Comparison of ENCODE assay signal across 10 mouse cellular contexts in the genomic region with DNA sequence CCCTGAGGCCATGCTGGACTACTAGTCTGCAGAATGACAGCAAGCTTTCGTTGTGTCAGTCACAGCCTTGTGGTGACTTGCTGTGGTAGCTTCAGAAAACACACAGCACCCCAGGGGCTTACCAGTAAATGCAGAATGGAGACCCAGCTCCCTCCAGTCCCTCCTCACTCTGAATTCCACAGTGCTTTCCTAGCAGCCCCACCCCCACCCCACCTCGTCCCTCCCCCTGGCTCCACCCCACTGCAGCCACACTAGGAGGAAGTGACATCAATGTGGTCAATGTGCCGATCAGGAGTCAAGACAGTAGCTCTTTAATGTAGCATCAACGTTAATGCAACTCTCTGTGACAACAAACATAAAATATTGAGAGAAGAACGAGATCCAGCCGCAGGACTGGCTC. TPM values are rescaled to one million over a fixed set of nuclear protein-coding genes. Genes with fewer than 3 reads are reported as not detected.
DNase-seq lines count a peak whose midpoint lies in the region; ATAC-seq lines count a peak whose summit lies in the region.
"Had no signal": no experiment of that assay in that cellular context is flagged by ENCODE, and none has a peak within 500 bp of the region (broad histone marks: within the 10 kb centered on the region; RNA-seq: fewer than 3 reads in every experiment).

No protein-coding gene starts in this region.

- H3K9ac ChIP-seq in kidney, embryonic 15.5 days, result no peak overlapping the region
- H3K9ac ChIP-seq in limb, embryonic 13.5 days, result no peak overlapping the region
- H3K9ac ChIP-seq in forebrain, embryonic 16.5 days (replicated peaks; ENCODE audit: low read depth, low read length), result no peak overlapping the region
- no peak overlapping the region for H3K9ac ChIP-seq in hindbrain, embryonic 11.5 days (ENCODE audit: low read depth, low read length)

- peaks cover 18% of the 10 kb centered on the region for H3K4me1 ChIP-seq in kidney, embryonic 15.5 days
- peaks cover 31% of the 10 kb centered on the region for H3K4me1 ChIP-seq in limb, embryonic 13.5 days
- H3K4me1 ChIP-seq in forebrain, embryonic 16.5 days (replicated peaks; ENCODE audit: control insufficient read depth, insufficient read depth, low read length), result 0 out of 2 replicates have a peak, but pooled peaks cover 5% of the 10 kb centered on the region
- H3K4me1 ChIP-seq in hindbrain, embryonic 11.5 days (replicated peaks; ENCODE audit: control insufficient read depth, insufficient read depth, low read length), result 0 out of 2 replicates have a peak, but pooled peaks cover 2% of the 10 kb centered on the region
- peaks cover 22% of the 10 kb centered on the region for H3K4me1 ChIP-seq in hindbrain, embryonic 10.5 days (replicated peaks)

- WGBS in kidney, embryonic 15.5 days, result 40% methylated on average over 6 of the region's 6 CpGs
- 39% methylated on average over 6 of the region's 6 CpGs for WGBS in limb, embryonic 13.5 days
- 55% methylated on average over 6 of the region's 6 CpGs for WGBS in forebrain, embryonic 16.5 days
- 54% methylated on average over 6 of the region's 6 CpGs for WGBS in hindbrain, embryonic 11.5 days
- WGBS in hindbrain, embryonic 10.5 days, result 51% methylated on average over 6 of the region's 6 CpGs

- H3K27me3 ChIP-seq in kidney, embryonic 15.5 days, result no peaks in the 10 kb centered on the region
- no peaks in the 10 kb centered on the region for H3K27me3 ChIP-seq in limb, embryonic 13.5 days
- H3K27me3 ChIP-seq in forebrain, embryonic 16.5 days (replicated peaks; ENCODE audit: control insufficient read depth, insufficient read depth, low read length), result no peaks in the 10 kb centered on the region
- no peaks in the 10 kb centered on the region for H3K27me3 ChIP-seq in hindbrain, embryonic 11.5 days (ENCODE audit: control insufficient read depth, insufficient read depth, low read length)
- H3K27me3 ChIP-seq in hindbrain, embryonic 10.5 days (ENCODE audit: insufficient read depth, poor library complexity, severe bottlenecking), result no peaks in the 10 kb centered on the region

- H3K27ac ChIP-seq in kidney, embryonic 15.5 days, result peak overlapping the region; percentile 61
- peak overlapping the region; percentile 15; the same call in 1 of the 2 replicates for H3K27ac ChIP-seq in limb, embryonic 13.5 days
- no peak overlapping the region for H3K27ac ChIP-seq in forebrain, embryonic 16.5 days (ENCODE audit: low read length)
- H3K27ac ChIP-seq in hindbrain, embryonic 11.5 days (ENCODE audit: low read depth, low read length), result no peak overlapping the region
- H3K27ac ChIP-seq in hindbrain, embryonic 10.5 days, result no peak overlapping the region

- no peaks in the 10 kb centered on the region for H3K9me3 ChIP-seq in kidney, embryonic 15.5 days (replicated peaks)
- H3K9me3 ChIP-seq in limb, embryonic 13.5 days, result no peaks in the 10 kb centered on the region
- H3K9me3 ChIP-seq in forebrain, embryonic 16.5 days (ENCODE audit: control insufficient read depth, low read length), result no peaks in the 10 kb centered on the region
- no peaks in the 10 kb centered on the region for H3K9me3 ChIP-seq in hindbrain, embryonic 11.5 days (ENCODE audit: control insufficient read depth, low read length)
- H3K9me3 ChIP-seq in hindbrain, embryonic 10.5 days, result no peaks in the 10 kb centered on the region

- H3K36me3 ChIP-seq in kidney, embryonic 15.5 days, result no peaks in the 10 kb centered on the region
- no peaks in the 10 kb centered on the region for H3K36me3 ChIP-seq in limb, embryonic 13.5 days
- H3K36me3 ChIP-seq in forebrain, embryonic 16.5 days (ENCODE audit: control insufficient read depth, insufficient read depth), result no peaks in the 10 kb centered on the region
- H3K36me3 ChIP-seq in hindbrain, embryonic 11.5 days (ENCODE audit: control insufficient read depth, insufficient read depth, low read length), result no peaks in the 10 kb centered on the region
- no peaks in the 10 kb centered on the region for H3K36me3 ChIP-seq in hindbrain, embryonic 10.5 days

- H3K4me2 ChIP-seq in kidney, embryonic 15.5 days, result peak overlapping the region; percentile 37
- peak overlapping the region; percentile 50 for H3K4me2 ChIP-seq in limb, embryonic 13.5 days (replicated peaks)
- H3K4me2 ChIP-seq in forebrain, embryonic 16.5 days (ENCODE audit: low read length), result no peak overlapping the region
- no peak overlapping the region for H3K4me2 ChIP-seq in hindbrain, embryonic 11.5 days (replicated peaks; ENCODE audit: low read depth, low read length)

- no peak for DNase-seq in kidney, postnatal 14 days
- peak; percentile 84 for DNase-seq in T-cell, adult 2 months (ENCODE audit: low spot score)
- peak; percentile 74 to 83 for DNase-seq in natural killer cell, adult 2 months (ENCODE audit: low spot score in 2 of 2)
- DNase-seq in hindbrain, embryonic 11.5 days (ENCODE audit: low spot score), result no peak
- no peak for DNase-seq in hindbrain, embryonic 10.5 days (ENCODE audit: low spot score)
- DNase-seq: adrenal gland, adult 2 months; right cerebral cortex, postnatal 14 days had no signal

- no peak for ATAC-seq in kidney, embryonic 15.5 days (replicated peaks; ENCODE audit: low FRiP score)
- ATAC-seq in limb, embryonic 13.5 days (ENCODE audit: low FRiP score, low read depth), result no peak
- ATAC-seq in forebrain, embryonic 16.5 days, result no peak
- no peak for ATAC-seq in hindbrain, embryonic 11.5 days (ENCODE audit: low FRiP score)

- no peak overlapping the region for H3K4me3 ChIP-seq in kidney, embryonic 15.5 days (replicated peaks)
- peak overlapping the region; percentile 5; the same call in 1 of the 2 replicates for H3K4me3 ChIP-seq in limb, embryonic 13.5 days
- H3K4me3 ChIP-seq in forebrain, embryonic 16.5 days (replicated peaks; ENCODE audit: low read length), result no peak overlapping the region
- H3K4me3 ChIP-seq in hindbrain, embryonic 11.5 days (ENCODE audit: low read depth, low read length), result no peak overlapping the region
- no peak overlapping the region for H3K4me3 ChIP-seq in hindbrain, embryonic 10.5 days

RNA-seq across cellular contexts. Expression of a gene that starts 25.2 kb away (rescaled TPM):
- polyA plus RNA-seq in kidney, embryonic 15.5 days (2015; fragmentation: Nextera tagmentation; extraction: Ambion mirVana), result 1.0 and 1.7 TPM in 2 replicates
- 0.45 and 0.68 TPM in 2 replicates for polyA plus RNA-seq in limb, embryonic 13.5 days (2015; fragmentation: Nextera tagmentation; extraction: Ambion mirVana)
- 1.2 and 1.6 TPM in 2 replicates for polyA plus RNA-seq in forebrain, embryonic 16.5 days (2015; fragmentation: Nextera tagmentation; extraction: Ambion mirVana)
- polyA plus RNA-seq in hindbrain, embryonic 11.5 days (2014; fragmentation: Nextera tagmentation; extraction: Ambion mirVana), result 0.68 and 0.83 TPM in 2 replicates
- 0.20 and 0.34 TPM in 2 replicates for polyA plus RNA-seq in hindbrain, embryonic 10.5 days (2016; fragmentation: Nextera tagmentation; extraction: Ambion mirVana)

Comparison
In these comparisons a context has a peak if more than half of its experiments do, and no peak if none do; other contexts are left out.
1. H3K27ac ChIP-seq: peak in kidney, embryonic 15.5 days (single experiment) and limb, embryonic 13.5 days (single experiment); none in forebrain, embryonic 16.5 days (single experiment), hindbrain, embryonic 11.5 days (single experiment) and hindbrain, embryonic 10.5 days (single experiment).
2. H3K4me2 ChIP-seq: peak in kidney, embryonic 15.5 days (single experiment) and limb, embryonic 13.5 days (single experiment); none in forebrain, embryonic 16.5 days (single experiment) and hindbrain, embryonic 11.5 days (single experiment).
3. DNase-seq: peak in T-cell, adult 2 months (single experiment) and natural killer cell, adult 2 months (2 of 2); none in kidney, postnatal 14 days (single experiment), hindbrain, embryonic 11.5 days (single experiment) and hindbrain, embryonic 10.5 days (single experiment).